Mouse (Mus musculus) hematopoietic stem cell, adult 5-6 weeks (primary cell): Measurements from ENCODE around the gene Nmur1. TPM values are rescaled to one million over a fixed set of nuclear protein-coding genes. Genes with fewer than 3 reads are reported as not detected.
A peak's percentile ranks its signal among the peaks of the same experiment; 100 is the strongest.

Source experiments
- ATAC-seq, 2 experiments: fragments of 125-278 bp in 1 of 2; replicated peaks in 1 of 2; 2 replicates each; pipeline ENCODE4 v1.8.0; 2016 to 2017; ENCODE audit warnings: inconsistent platforms in 2 of 2, mild to moderate bottlenecking in 2 of 2, moderate number of reproducible peaks in 2 of 2, low read depth in 1 of 2, moderate TSS enrichment in 1 of 2; ENCODE audit not compliant: low FRiP score in 2 of 2, poor library complexity in 2 of 2, severe bottlenecking in 2 of 2, insufficient read depth in 1 of 2, low TSS enrichment in 1 of 2
- total RNA-seq: library from RNA; stranded (forward); fragments of 172-1452, 232-1000 nt; gene quantifications from 2 replicates; pipeline ENCODE4 v1.2.3, GENCODE M21; 2017

The Nmur1 gene
- total RNA-seq, 1 experiment from 2014 or later: not detected

GRCm38 (mm10) chr1:86394246-86394645 lies 31.8 kb downstream of the Nmur1 start:
- no peak for ATAC-seq

- no peak for ATAC-seq
Observed at GRCm38 (mm10) chr1:86393219-86393618, 32.8 kb downstream of the Nmur1 start.

- ATAC-seq: no peak
Observed at GRCm38 (mm10) chr1:86391425-86391824, 34.6 kb downstream of the Nmur1 start.

GRCm38 (mm10) chr1:86389230-86389629 lies 36.8 kb downstream of the Nmur1 start:
- ATAC-seq: peak; percentile 53 to 76

GRCm38 (mm10) chr1:86381027-86381426 lies 45.0 kb downstream of the Nmur1 start:
- ATAC-seq: peak; percentile 74 to 80

- peak; percentile 40 to 63 for ATAC-seq
Observed at GRCm38 (mm10) chr1:86379161-86379569, 46.9 kb downstream of the Nmur1 start.

- ATAC-seq: peak in 1 of 2 experiments; percentile 26; a peak in 1 of 4 replicates
Observed at GRCm38 (mm10) chr1:86378662-86379061, 47.4 kb downstream of the Nmur1 start.

GRCm38 (mm10) chr1:86376354-86376753 lies 49.7 kb downstream of the Nmur1 start:
- ATAC-seq: no peak

- peak; percentile 88 to 97 for ATAC-seq
Observed at GRCm38 (mm10) chr1:86371997-86372396, 54.0 kb downstream of the Nmur1 start.

GRCm38 (mm10) chr1:86368086-86368485 lies 57.9 kb downstream of the Nmur1 start:
- 0 out of 4 replicates have a peak, but pooled peaks of 1 of the 2 experiments have one; percentile 8 for ATAC-seq

- ATAC-seq: no peak
Observed at GRCm38 (mm10) chr1:86363671-86364070, 62.4 kb downstream of the Nmur1 start.

GRCm38 (mm10) chr1:86361852-86362615 lies 64.0 kb downstream of the Nmur1 start:
- ATAC-seq: no peak

GRCm38 (mm10) chr1:86360441-86360840 lies 65.6 kb downstream of the Nmur1 start:
- ATAC-seq: no peak

- peak; percentile 19 to 25; a peak in 1 of 4 replicates for ATAC-seq
Observed at GRCm38 (mm10) chr1:86359798-86360179, 66.2 kb downstream of the Nmur1 start.

- peak; percentile 85 to 88 for ATAC-seq
Observed at GRCm38 (mm10) chr1:86358906-86359797, 66.9 kb downstream of the Nmur1 start, which contains the start of gene Ncl. TSS of gene Ncl (minus strand) at chr1:86359400.

GRCm38 (mm10) chr1:86358229-86358905 lies 67.7 kb downstream of the Nmur1 start:
- ATAC-seq: no peak

- no peak for ATAC-seq
Observed at GRCm38 (mm10) chr1:86354186-86354585, 71.8 kb downstream of the Nmur1 start.
